Mouse (Mus musculus) adrenal gland (tissue): ENCODE results near the gene Gm10447.
"Not testable (repeated sequence)": the region's sequence is repeated elsewhere in the genome, so short reads cannot be mapped to it uniquely, and the experiment has no call there.

ENCODE experiments used
- intact Hi-C: fragments of 180-260 bp; cut with DNase I; formaldehyde crosslinking; loops from one replicate; pipeline ENCODE4 v1.15.1; 2025

Gm10447 gene

GRCm38 (mm10) chr11:53447996-53448395 is 8.9 kb downstream of the Gm10447 start:
- intact Hi-C loops = no loop called here

GRCm38 (mm10) chr11:53446183-53446582 is 10.7 kb downstream of the Gm10447 start:
- intact Hi-C loops = no loop called here

- intact Hi-C loops = no loop called here
Observed at GRCm38 (mm10) chr11:53445562-53445961, 11.3 kb downstream of the Gm10447 start.

- intact Hi-C loops = no loop called here
Observed at GRCm38 (mm10) chr11:53443861-53444260, 13.0 kb downstream of the Gm10447 start.

GRCm38 (mm10) chr11:53441921-53442320 is 15.0 kb downstream of the Gm10447 start:
- intact Hi-C loops = no loop called here

- intact Hi-C loops = no loop called here
Observed at GRCm38 (mm10) chr11:53436338-53436737, 20.6 kb downstream of the Gm10447 start.

GRCm38 (mm10) chr11:53435504-53435903 is 21.4 kb downstream of the Gm10447 start:
- intact Hi-C loops = no loop called here

GRCm38 (mm10) chr11:53433057-53433456 is 23.9 kb downstream of the Gm10447 start:
- intact Hi-C loops = no loop called here

- intact Hi-C loops = no loop called here
Observed at GRCm38 (mm10) chr11:53431347-53432056, 25.4 kb downstream of the Gm10447 start.

GRCm38 (mm10) chr11:53430670-53431346 is 26.1 kb downstream of the Gm10447 start, which contains the start of the genes Uqcrq and Gdf9:
TSS of gene Uqcrq (minus strand) at chr11:53430831.
TSS of gene Gdf9 (plus strand) at chr11:53431023.
- intact Hi-C loops = no loop called here

- intact Hi-C loops = no loop called here
Observed at GRCm38 (mm10) chr11:53430300-53430669, 26.6 kb downstream of the Gm10447 start.

GRCm38 (mm10) chr11:53429182-53429581 is 27.7 kb downstream of the Gm10447 start:
- intact Hi-C loops = no loop called here

GRCm38 (mm10) chr11:53428716-53429057 is 28.2 kb downstream of the Gm10447 start:
- intact Hi-C loops = no loop called here

GRCm38 (mm10) chr11:53427993-53428715 is 28.8 kb downstream of the Gm10447 start:
- intact Hi-C loops = no loop called here

GRCm38 (mm10) chr11:53426914-53427313 is 30.0 kb downstream of the Gm10447 start:
- intact Hi-C loops = not testable (repeated sequence)

- intact Hi-C loops = no loop called here
Observed at GRCm38 (mm10) chr11:53425711-53426255, 31.1 kb downstream of the Gm10447 start.

GRCm38 (mm10) chr11:53425251-53425650 is 31.7 kb downstream of the Gm10447 start:
- intact Hi-C loops = no loop called here

- intact Hi-C loops = no loop called here
Observed at GRCm38 (mm10) chr11:53424826-53425225, 32.1 kb downstream of the Gm10447 start.

GRCm38 (mm10) chr11:53423036-53423435 is 33.9 kb downstream of the Gm10447 start, which contains the start of gene Leap2:
TSS of gene Leap2 (minus strand) at chr11:53423170.
- intact Hi-C loops = no loop called here

GRCm38 (mm10) chr11:53418048-53418447 is 38.9 kb downstream of the Gm10447 start:
- intact Hi-C loops = loop anchor here (10.0 kb wide), 1 partner anchor 47 kb away; no protein-coding TSS in a partner anchor

GRCm38 (mm10) chr11:53413871-53414270 is 43.0 kb downstream of the Gm10447 start:
- intact Hi-C loops = loop anchor here (10.0 kb wide), 1 partner anchor 51 kb away; no protein-coding TSS in a partner anchor

- intact Hi-C loops = loop anchor here (10.0 kb wide), 1 partner anchor 53 kb away; no protein-coding TSS in a partner anchor
Observed at GRCm38 (mm10) chr11:53411738-53412137, 45.2 kb downstream of the Gm10447 start.
